ENCODE assay signal across 9 mouse cellular contexts in genomic region chr8:25368561-25369091, GRCm38 (mm10).
DNase-seq lines count a peak whose midpoint lies in the region; ATAC-seq lines count a peak whose summit lies in the region.
"Had no signal": no experiment of that assay in that cellular context is flagged by ENCODE, and none has a peak within 500 bp of the region (broad histone marks: within the 10 kb centered on the region; RNA-seq: fewer than 3 reads in every experiment).

No protein-coding gene starts in this region.

- no peak for ATAC-seq in liver, embryonic 11.5 days (replicated peaks; ENCODE audit: low FRiP score)
- ATAC-seq in forebrain, embryonic 14.5 days, result peak; percentile 62
- ATAC-seq in hematopoietic stem cell, adult 5-6 weeks (replicated peaks in 1 of 2; ENCODE audit: insufficient read depth in 1 of 2, low FRiP score in 2 of 2, low TSS enrichment in 1 of 2, low read depth in 1 of 2, poor library complexity in 2 of 2, severe bottlenecking in 2 of 2), result peak; percentile 27 to 29; a peak in 1 of 4 replicates
- peak; percentile 65 for ATAC-seq in megakaryocyte progenitor cell, adult 5-6 weeks (replicated peaks; ENCODE audit: poor library complexity)

- peak overlapping the region; percentile 29 for H3K4me2 ChIP-seq in liver, embryonic 11.5 days
- H3K4me2 ChIP-seq in forebrain, embryonic 14.5 days (ENCODE audit: low read length), result peak overlapping the region; percentile 40

- no peak overlapping the region for H3K4me3 ChIP-seq in liver, embryonic 11.5 days (ENCODE audit: low read depth, low read length)
- no peak overlapping the region for H3K4me3 ChIP-seq in forebrain, embryonic 14.5 days (ENCODE audit: low read depth, low read length)

- no peaks in the 10 kb centered on the region for H3K36me3 ChIP-seq in liver, embryonic 11.5 days (ENCODE audit: control insufficient read depth, insufficient read depth, low read length)
- H3K36me3 ChIP-seq in forebrain, embryonic 14.5 days (ENCODE audit: control insufficient read depth, insufficient read depth, low read length), result no peaks in the 10 kb centered on the region
- H3K36me3 ChIP-seq: G1E had no signal

- 18% methylated on average over 11 of the region's 11 CpGs for WGBS in liver, embryonic 11.5 days
- WGBS in forebrain, embryonic 14.5 days, result 3% methylated on average over 11 of the region's 11 CpGs

- no peaks in the 10 kb centered on the region for H3K9me3 ChIP-seq in liver, embryonic 11.5 days (ENCODE audit: control insufficient read depth, low read length)
- H3K9me3 ChIP-seq in forebrain, embryonic 14.5 days (replicated peaks; ENCODE audit: control insufficient read depth, low read length), result no peaks in the 10 kb centered on the region
- H3K9me3 ChIP-seq: G1E had no signal

- H3K27ac ChIP-seq in liver, embryonic 11.5 days (ENCODE audit: low read depth, low read length), result no peak overlapping the region
- H3K27ac ChIP-seq in forebrain, embryonic 14.5 days (ENCODE audit: low read depth, low read length), result peak overlapping the region; percentile 77; the same call in 1 of the 2 replicates

- H3K4me1 ChIP-seq in liver, embryonic 11.5 days (replicated peaks; ENCODE audit: control insufficient read depth, insufficient read depth, low read length), result no peaks in the 10 kb centered on the region; the same call in 1 of the 2 replicates
- peaks cover 13% of the 10 kb centered on the region for H3K4me1 ChIP-seq in forebrain, embryonic 14.5 days (ENCODE audit: control insufficient read depth, insufficient read depth, low read length)

- no peak overlapping the region for H3K9ac ChIP-seq in liver, embryonic 11.5 days (ENCODE audit: low read depth, low read length)
- peak overlapping the region; percentile 29; the same call in 1 of the 2 replicates for H3K9ac ChIP-seq in forebrain, embryonic 14.5 days (ENCODE audit: low read length)

- H3K27me3 ChIP-seq in liver, embryonic 11.5 days (replicated peaks; ENCODE audit: control insufficient read depth, insufficient read depth, low read length), result no peaks in the 10 kb centered on the region
- no peaks in the 10 kb centered on the region for H3K27me3 ChIP-seq in forebrain, embryonic 14.5 days (replicated peaks; ENCODE audit: control insufficient read depth, insufficient read depth, low read length)

- no peak for DNase-seq in liver, embryonic 11.5 days (ENCODE audit: low spot score)
- no peak for DNase-seq in liver
- DNase-seq in forebrain, embryonic 14.5 days (ENCODE audit: low spot score), result peak; percentile 74
- peak; percentile 52 to 57 for DNase-seq in layer of hippocampus, postnatal 10 days (ENCODE audit: low spot score in 2 of 2)
- peak; percentile 57 for DNase-seq in thymus, postnatal 14 days
- no peak for DNase-seq in spleen, postnatal 14 days (ENCODE audit: low spot score in 2 of 2)

Comparison
In these comparisons a context has a peak if more than half of its experiments do, and no peak if none do; other contexts are left out.
1. DNase-seq: peak in forebrain, embryonic 14.5 days (single experiment), layer of hippocampus, postnatal 10 days (2 of 2) and thymus, postnatal 14 days (single experiment); none in liver, embryonic 11.5 days (single experiment), liver (single experiment) and spleen, postnatal 14 days (0 of 2).